Mouse (Mus musculus) G1E-ER4 (cell line): ENCODE data around the gene Apobec2. TPM values are rescaled to one million over a fixed set of nuclear protein-coding genes. Genes with fewer than 3 reads are reported as not detected.

Source experiments
- GATA1 ChIP-seq: IDR thresholded peaks from one replicate; pipeline ENCODE4 v1.8.0; 2012; ENCODE audit warnings: low read length, inconsistent platforms
- polyA plus RNA-seq: library from polyadenylated mRNA; stranded (reverse); fragments of >175 nt; gene quantifications from 2 replicates; pipeline ENCODE4 v1.2.3, GENCODE M21; 2012

The Apobec2 gene
- polyA plus RNA-seq, 1 experiment, result 0.14 TPM

- no peak for TF ChIP-seq GATA1
Measured at GRCm38 (mm10) chr17:48447675-48448074, 14.9 kb upstream of the Apobec2 start.

DNA sequence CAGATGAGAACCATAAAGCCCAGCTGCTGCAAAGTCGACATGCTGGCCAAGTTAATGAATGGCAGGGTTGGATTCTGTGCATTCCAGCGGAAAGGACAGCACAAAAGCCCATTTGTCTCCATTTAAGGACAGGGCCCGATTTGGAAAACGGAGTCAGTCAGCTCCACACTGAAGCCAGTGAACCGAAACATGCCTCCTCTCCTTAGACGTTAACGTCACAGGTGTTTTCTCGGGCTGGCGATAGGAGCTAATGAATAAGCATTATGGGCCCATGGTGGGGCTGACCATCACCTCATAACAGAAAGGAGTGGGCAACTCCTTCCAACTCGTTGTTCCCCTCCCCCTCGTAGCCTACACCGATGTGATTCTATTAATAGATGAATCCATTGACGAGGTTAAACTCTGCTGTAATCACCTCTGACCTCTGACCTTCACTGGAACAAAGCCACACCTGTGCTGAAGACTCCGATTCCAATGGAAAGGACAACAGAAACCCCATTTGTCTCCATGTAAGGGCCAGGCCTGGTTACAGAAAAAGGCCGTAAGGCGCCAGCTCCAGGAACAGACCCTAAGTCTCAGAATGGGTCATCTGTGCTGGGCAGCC, 10.9 kb upstream of the Apobec2 start:
- no peak for TF ChIP-seq GATA1

DNA sequence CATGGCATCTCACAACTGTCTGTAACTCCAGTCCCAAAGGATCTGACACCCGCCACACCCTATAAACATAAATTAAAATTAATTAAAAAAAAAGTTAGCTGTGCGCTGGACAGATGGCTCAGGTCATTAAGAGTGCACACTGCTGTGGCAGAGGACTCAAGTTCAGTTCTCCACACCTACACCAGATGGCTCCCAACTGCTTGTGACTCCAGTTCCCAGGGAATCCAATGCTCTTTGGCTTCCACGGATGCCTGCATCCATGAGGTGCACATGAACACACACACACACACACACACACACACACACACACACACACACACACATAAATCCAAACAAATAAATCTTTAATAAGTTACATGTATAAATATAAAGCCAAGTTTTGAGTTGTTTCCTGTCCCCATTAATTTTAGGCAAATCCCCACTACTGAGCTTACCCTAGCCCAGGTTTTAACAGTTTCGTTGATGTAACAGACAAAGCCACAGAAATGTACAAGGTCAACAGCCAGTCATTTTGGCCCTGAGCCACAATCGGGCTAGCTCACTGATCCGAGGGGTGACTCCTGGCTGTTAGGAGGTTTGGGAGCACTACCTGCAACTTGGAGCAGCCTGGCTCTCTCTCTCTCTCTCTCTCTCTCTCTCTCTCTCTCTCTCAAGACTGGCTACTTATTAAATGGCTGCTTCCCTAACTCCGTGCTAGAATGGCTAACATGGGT, 10.2 kb upstream of the Apobec2 start:
- no peak for TF ChIP-seq GATA1

- no peak for TF ChIP-seq GATA1
Measured at GRCm38 (mm10) chr17:48437421-48437911, 4.7 kb upstream of the Apobec2 start.

DNA sequence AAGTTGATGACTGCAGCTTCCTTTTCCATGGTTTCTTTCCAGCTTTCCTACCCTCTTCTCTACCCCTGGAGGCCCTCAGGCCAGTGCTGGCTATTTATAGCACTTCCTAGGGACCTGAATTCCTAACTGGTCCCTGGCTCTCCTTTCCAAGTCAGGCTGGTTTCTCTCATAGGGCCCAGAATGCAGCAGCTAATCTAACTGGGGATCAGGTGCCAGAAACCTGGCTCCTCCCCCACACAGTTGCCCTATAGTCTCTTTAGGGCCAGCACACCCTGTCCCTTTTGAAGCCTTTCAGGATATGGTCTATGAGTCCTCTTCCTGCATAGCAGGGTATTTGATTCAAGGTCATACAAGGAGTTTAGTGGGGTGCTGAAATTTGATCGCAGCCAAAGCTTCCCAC, 3.8 kb upstream of the Apobec2 start:
- no peak for TF ChIP-seq GATA1

DNA sequence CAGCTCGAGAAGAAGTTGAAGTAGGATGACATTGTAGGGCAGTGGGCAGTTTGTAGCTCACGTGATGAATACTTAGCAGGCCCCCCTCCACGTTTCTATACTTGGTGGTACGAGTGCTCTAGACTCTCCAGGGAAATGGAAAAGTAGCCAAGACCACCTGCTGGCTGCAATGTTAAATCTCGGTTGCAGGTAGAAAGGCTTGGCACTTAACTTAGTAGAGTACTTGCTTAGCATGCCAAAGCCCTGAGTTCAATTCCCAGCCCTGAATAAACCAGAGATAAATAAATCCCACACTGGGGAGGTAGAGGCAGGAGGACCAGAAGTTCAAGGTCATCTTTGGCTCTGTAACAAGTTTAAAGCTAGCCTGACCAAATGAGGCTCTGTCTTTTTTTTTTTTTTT, 1.7 kb upstream of the Apobec2 start:
- TF ChIP-seq GATA1, result no peak

GRCm38 (mm10) chr17:48433689-48434330, 1.1 kb upstream of the Apobec2 start:
- no peak for TF ChIP-seq GATA1

DNA sequence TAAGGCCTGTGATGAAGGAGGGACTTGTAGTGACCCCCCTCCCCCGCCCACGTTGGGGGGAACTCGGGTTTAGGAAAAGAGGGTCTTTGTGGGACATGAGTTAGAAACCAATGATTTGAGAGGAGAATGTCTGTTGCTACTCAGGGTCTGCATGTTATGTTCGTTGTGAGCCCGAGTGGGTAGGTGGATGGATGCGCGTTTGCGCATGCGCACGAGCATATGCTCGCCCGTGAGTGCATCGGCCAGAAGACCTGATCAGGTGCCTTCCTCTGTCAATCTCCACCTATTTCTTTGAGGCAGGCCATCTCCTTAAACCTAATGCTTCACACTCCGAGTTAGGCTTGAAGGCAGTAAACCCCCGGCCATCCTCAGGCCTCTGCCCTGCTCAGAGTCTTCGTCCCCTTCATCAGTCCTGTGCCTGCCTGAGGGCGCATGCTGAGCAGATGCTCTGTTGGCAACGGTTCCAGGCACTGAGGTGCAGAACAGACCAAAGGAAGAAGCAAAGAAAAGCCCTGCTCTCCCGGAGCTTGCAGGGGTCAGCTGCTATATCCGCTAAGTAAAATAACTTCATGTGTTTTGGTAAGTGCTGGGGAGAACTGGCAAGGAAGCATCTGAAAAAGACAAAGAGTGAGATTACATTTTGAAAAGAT, 401 bp upstream of the Apobec2 start:
- no peak for TF ChIP-seq GATA1

DNA sequence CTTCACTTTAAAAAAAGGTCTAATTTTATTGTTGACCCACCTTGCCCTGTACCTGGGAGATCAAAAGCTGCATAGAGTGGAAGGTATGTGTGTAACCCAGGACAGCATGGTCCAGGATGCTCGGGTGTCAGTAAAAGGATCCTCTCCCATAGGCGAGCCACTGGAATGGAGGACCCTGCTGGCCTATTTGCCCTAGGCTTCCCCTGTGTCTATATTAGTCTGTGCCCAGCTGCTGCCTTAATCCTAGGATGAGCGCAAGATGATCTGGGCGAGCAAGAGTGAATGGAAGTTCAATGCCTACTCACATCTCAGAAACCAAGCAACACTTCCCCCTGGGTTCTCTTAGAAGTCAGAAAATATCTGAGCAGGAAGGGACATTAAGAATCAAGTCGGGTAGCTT, 1.7 kb downstream of the Apobec2 start:
- TF ChIP-seq GATA1, result no peak

- TF ChIP-seq GATA1, result no peak
Measured at GRCm38 (mm10) chr17:48430394-48430793, 2.3 kb downstream of the Apobec2 start.

- TF ChIP-seq GATA1, result no peak
Measured at GRCm38 (mm10) chr17:48427852-48428530, 4.7 kb downstream of the Apobec2 start.

GRCm38 (mm10) chr17:48426991-48427750, 5.6 kb downstream of the Apobec2 start:
- no peak for TF ChIP-seq GATA1

DNA sequence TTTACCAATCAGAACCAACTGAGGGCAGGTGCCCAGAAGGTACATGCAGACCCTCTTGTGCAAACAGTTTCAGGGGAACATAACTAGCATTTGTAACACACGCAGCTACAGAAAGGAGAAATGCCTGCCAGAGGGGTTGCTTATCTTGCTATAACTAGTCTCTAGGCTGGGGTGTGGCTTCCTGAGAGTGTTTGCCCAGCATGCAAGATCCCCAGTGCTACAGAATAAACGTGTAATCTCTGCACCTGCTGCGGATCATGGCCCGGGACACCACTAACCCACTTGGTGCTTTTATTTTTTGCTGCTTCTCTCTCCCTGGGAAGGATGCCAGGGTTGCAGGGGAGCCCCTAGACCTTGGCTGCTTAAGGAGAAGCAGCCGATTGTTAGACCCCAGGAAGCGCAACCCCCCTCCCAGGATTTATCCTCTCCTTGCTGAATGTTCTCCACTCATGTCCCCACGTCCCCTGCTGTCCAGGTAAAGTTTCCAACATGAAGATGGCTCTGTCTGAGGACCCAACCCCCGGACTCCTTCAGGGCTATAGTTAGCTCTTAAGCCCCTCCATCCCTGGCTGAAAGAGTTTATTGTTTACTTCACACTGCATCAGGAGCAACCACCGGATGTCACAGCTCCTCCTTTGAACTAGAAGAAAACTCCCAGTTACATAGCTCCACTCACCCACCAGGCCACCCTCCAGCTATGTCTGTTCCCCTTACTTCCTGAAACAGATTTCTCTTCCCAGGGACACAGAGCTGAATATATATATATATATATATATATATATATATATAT, 6.7 kb downstream of the Apobec2 start:
- TF ChIP-seq GATA1, result no peak

DNA sequence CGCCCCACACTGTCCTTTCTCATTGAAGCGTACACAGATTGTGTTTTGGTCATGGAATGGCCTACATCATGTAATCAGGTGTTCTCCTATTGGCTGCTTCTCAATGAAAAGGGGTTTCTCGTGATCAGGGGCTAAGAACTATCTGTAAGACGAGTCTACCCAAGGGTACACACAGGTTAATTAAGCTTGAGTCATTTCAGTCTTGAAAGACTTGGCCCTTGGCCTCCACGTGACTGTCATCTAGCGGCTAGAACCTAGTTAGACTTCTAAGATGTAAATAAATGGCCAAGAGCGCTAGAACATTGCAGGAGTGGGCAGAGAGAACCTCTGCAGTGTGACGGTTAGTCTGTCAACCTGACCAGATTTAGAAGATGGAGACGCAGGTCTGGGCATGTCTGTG, 8.5 kb downstream of the Apobec2 start:
- no peak for TF ChIP-seq GATA1
